Mouse (Mus musculus) heart, embryonic 16.5 days (tissue): ENCODE measurements at regions not wholly inside any gene's neighbourhood (a gene's known extent, or its start where the extent isn't known, plus 50 kb on each side); places are given as distances from the start of the nearest gene placed in this dataset.
A peak's percentile ranks its signal among the peaks of the same experiment; 100 is the strongest.

ENCODE experiments used
- ATAC-seq: fragments of 200-750 bp; cut with Nextera tagmentation; replicated peaks from 2 replicates; pipeline ENCODE4 v1.8.0; 2017; ENCODE audit warnings: moderate number of reproducible peaks; ENCODE audit not compliant: insufficient read depth, low FRiP score; ENCODE audit errors: extremely low read depth
- H3K27ac ChIP-seq: fragments of 300-500 bp; sonication (generic); 2 replicates; pipeline ENCODE4 v1.5.1; 2014; ENCODE audit warnings: mild to moderate bottlenecking, low read length, control low read depth, moderate library complexity
- H3K27me3 ChIP-seq: fragments of 300-500 bp; sonication (generic); 2 replicates; pipeline ENCODE4 v1.6.1; 2014; ENCODE audit warnings: low read length, mixed read lengths; ENCODE audit not compliant: control insufficient read depth, insufficient read depth
- H3K36me3 ChIP-seq: fragments of 300-500 bp; sonication (generic); 2 replicates; pipeline ENCODE4 v1.6.1; 2014; ENCODE audit not compliant: control insufficient read depth, insufficient read depth
- H3K4me1 ChIP-seq: fragments of 300-500 bp; sonication (generic); 2 replicates; pipeline ENCODE4 v1.6.1; 2014; ENCODE audit warnings: low read length, mixed read lengths; ENCODE audit not compliant: control insufficient read depth, insufficient read depth
- H3K4me2 ChIP-seq: fragments of 300-500 bp; sonication (generic); 2 replicates; pipeline ENCODE4 v1.6.1; 2014; ENCODE audit warnings: low read depth, mild to moderate bottlenecking, control low read depth, low read length
- H3K4me3 ChIP-seq: fragments of 300-500 bp; sonication (generic); 2 replicates; pipeline ENCODE4 v1.5.1; 2014; ENCODE audit warnings: mild to moderate bottlenecking, control low read depth, low read length
- H3K9ac ChIP-seq: fragments of 300-500 bp; sonication (generic); 2 replicates; pipeline ENCODE4 v1.6.1; 2014; ENCODE audit warnings: low read length, control low read depth
- H3K9me3 ChIP-seq: fragments of 300-500 bp; sonication (generic); replicated peaks from 2 replicates; pipeline ENCODE4 v1.6.1; 2016; ENCODE audit warnings: low read length; ENCODE audit not compliant: control insufficient read depth
- WGBS: fragments of 180-500 bp; shearing (Covaris S2); extraction: QIAGEN DNeasy Blood & Tissue Kit; methylation state at CpG from one replicate; pipeline ENCODE4 v1.1.7; 2014; 5-methylcytosine and 5-hydroxymethylcytosine counted together

- no peaks in the 10 kb centered on the region for H3K9me3 ChIP-seq
- ATAC-seq: no peak
- H3K9ac ChIP-seq: no peak overlapping the region
- H3K27ac ChIP-seq: no peak overlapping the region
- no peaks in the 10 kb centered on the region for H3K36me3 ChIP-seq
- H3K4me2 ChIP-seq: no peak overlapping the region
- no peaks in the 10 kb centered on the region for H3K27me3 ChIP-seq
- H3K4me3 ChIP-seq: no peak overlapping the region
- H3K4me1 ChIP-seq: no peaks in the 10 kb centered on the region
- 77% methylated on average over 1 of the region's 1 CpGs for whole genome bisulfite sequencing
These were observed 55.0 kb downstream of the Zfp648 start for GRCm38 (mm10) chr1:154255971-154256370.

GRCm38 (mm10) chr1:154256811-154257210 lies 55.8 kb downstream of the Zfp648 start:
- Histone ChIP-seq H3K9me3 (no peaks in the 10 kb centered on the region), H3K4me2 (no peak overlapping the region), H3K9ac (no peak overlapping the region), H3K36me3 (no peaks in the 10 kb centered on the region), H3K27me3 (no peaks in the 10 kb centered on the region), H3K4me1 (no peaks in the 10 kb centered on the region), H3K4me3 (no peak overlapping the region), H3K27ac (no peak overlapping the region)
- 77% methylated on average over 15 of the region's 15 CpGs for WGBS
- no peak for ATAC-seq

GRCm38 (mm10) chr1:154258511-154258910 lies 57.5 kb downstream of the Zfp648 start:
- H3K4me2 ChIP-seq: no peak overlapping the region
- no peak overlapping the region for H3K27ac ChIP-seq
- no peaks in the 10 kb centered on the region for H3K9me3 ChIP-seq
- ATAC-seq: no peak
- no peaks in the 10 kb centered on the region for H3K36me3 ChIP-seq
- no peak overlapping the region for H3K9ac ChIP-seq
- WGBS: 55% methylated on average over 3 of the region's 3 CpGs
- H3K27me3 ChIP-seq: no peaks in the 10 kb centered on the region
- no peak overlapping the region for H3K4me3 ChIP-seq
- H3K4me1 ChIP-seq: no peaks in the 10 kb centered on the region

- H3K27ac ChIP-seq: no peak overlapping the region
- ATAC-seq: no peak
- H3K4me3 ChIP-seq: no peak overlapping the region
- no peaks in the 10 kb centered on the region for H3K36me3 ChIP-seq
- H3K4me1 ChIP-seq: no peaks in the 10 kb centered on the region
- no peak overlapping the region for H3K4me2 ChIP-seq
- no peak overlapping the region for H3K9ac ChIP-seq
- no peaks in the 10 kb centered on the region for H3K27me3 ChIP-seq
- H3K9me3 ChIP-seq: no peaks in the 10 kb centered on the region
- WGBS: 81% methylated on average over 5 of the region's 5 CpGs
These were observed 59.4 kb downstream of the Zfp648 start for GRCm38 (mm10) chr1:154260393-154260792.

GRCm38 (mm10) chr1:154281438-154281837 lies 80.5 kb downstream of the Zfp648 start:
- no peak overlapping the region for H3K4me3 ChIP-seq
- H3K27ac ChIP-seq: no peak overlapping the region
- no peaks in the 10 kb centered on the region for H3K4me1 ChIP-seq
- WGBS: 18% methylated on average over 8 of the region's 8 CpGs
- H3K9ac ChIP-seq: no peak overlapping the region
- H3K36me3 ChIP-seq: no peaks in the 10 kb centered on the region
- H3K27me3 ChIP-seq: no peaks in the 10 kb centered on the region
- no peak; the same call in 1 of the 2 replicates for ATAC-seq
- H3K4me2 ChIP-seq: no peak overlapping the region
- no peaks in the 10 kb centered on the region for H3K9me3 ChIP-seq

- H3K9me3 ChIP-seq: no peaks in the 10 kb centered on the region
- no peak overlapping the region for H3K9ac ChIP-seq
- H3K4me3 ChIP-seq: no peak overlapping the region
- no peak overlapping the region for H3K4me2 ChIP-seq
- 58% methylated on average over 4 of the region's 4 CpGs for WGBS
- no peak overlapping the region for H3K27ac ChIP-seq
- ATAC-seq: no peak
- H3K27me3 ChIP-seq: no peaks in the 10 kb centered on the region
- no peaks in the 10 kb centered on the region for H3K36me3 ChIP-seq
- H3K4me1 ChIP-seq: no peaks in the 10 kb centered on the region
These were observed 85.1 kb downstream of the Zfp648 start for GRCm38 (mm10) chr1:154286080-154286479.

- Histone ChIP-seq H3K27ac (no peak overlapping the region), H3K9ac (no peak overlapping the region), H3K4me2 (no peak overlapping the region), H3K9me3 (no peaks in the 10 kb centered on the region), H3K27me3 (no peaks in the 10 kb centered on the region), H3K4me3 (no peak overlapping the region), H3K36me3 (no peaks in the 10 kb centered on the region), H3K4me1 (no peaks in the 10 kb centered on the region)
- ATAC-seq: no peak
- WGBS: 69% methylated on average over 4 of the region's 4 CpGs
These were observed 91.7 kb downstream of the Zfp648 start for GRCm38 (mm10) chr1:154292729-154293128.

- Histone ChIP-seq H3K4me1 (peaks cover 10% of the 10 kb centered on the region), H3K9ac (no peak overlapping the region), H3K4me3 (no peak overlapping the region), H3K36me3 (no peaks in the 10 kb centered on the region), H3K27ac (no peak overlapping the region), H3K9me3 (no peaks in the 10 kb centered on the region), H3K4me2 (no peak overlapping the region), H3K27me3 (no peaks in the 10 kb centered on the region)
- no peak for ATAC-seq
- 80% methylated on average over 8 of the region's 8 CpGs for WGBS
These were observed 95.1 kb downstream of the Zfp648 start for GRCm38 (mm10) chr1:154296080-154296479.

- Histone ChIP-seq H3K9ac (no peak overlapping the region), H3K36me3 (no peaks in the 10 kb centered on the region), H3K27ac (peak overlapping the region; percentile 48; the same call in 1 of the 2 replicates), H3K4me1 (peaks cover 10% of the 10 kb centered on the region), H3K27me3 (no peaks in the 10 kb centered on the region), H3K4me2 (no peak overlapping the region), H3K4me3 (no peak overlapping the region), H3K9me3 (no peaks in the 10 kb centered on the region)
- ATAC-seq: no peak
- WGBS: 67% methylated on average over 4 of the region's 4 CpGs
These were observed 98.9 kb downstream of the Zfp648 start for GRCm38 (mm10) chr1:154299866-154300265.

- ATAC-seq: no peak; the same call in 1 of the 2 replicates
- no peaks in the 10 kb centered on the region for H3K9me3 ChIP-seq
These were observed 108.7 kb downstream of the Zfp648 start for GRCm38 (mm10) chr1:154309650-154310049.

More at GRCm38 (mm10) chr1:154309650-154310049, 108.7 kb downstream of the Zfp648 start:
- no peak overlapping the region for H3K9ac ChIP-seq
- no peaks in the 10 kb centered on the region for H3K27me3 ChIP-seq
- H3K36me3 ChIP-seq: no peaks in the 10 kb centered on the region
- H3K4me2 ChIP-seq: no peak overlapping the region
- no peak overlapping the region for H3K4me3 ChIP-seq
- no peak overlapping the region for H3K27ac ChIP-seq
- WGBS: 61% methylated on average over 2 of the region's 2 CpGs
- H3K4me1 ChIP-seq: no peaks in the 10 kb centered on the region
